Mouse (Mus musculus): ENCODE measurements around the gene Csn2. TPM values are rescaled to one million over a fixed set of nuclear protein-coding genes. Genes with fewer than 3 reads are reported as not detected.

Gene Csn2
- not detected for polyA plus RNA-seq (2017; shearing (Covaris generic))

DNA sequence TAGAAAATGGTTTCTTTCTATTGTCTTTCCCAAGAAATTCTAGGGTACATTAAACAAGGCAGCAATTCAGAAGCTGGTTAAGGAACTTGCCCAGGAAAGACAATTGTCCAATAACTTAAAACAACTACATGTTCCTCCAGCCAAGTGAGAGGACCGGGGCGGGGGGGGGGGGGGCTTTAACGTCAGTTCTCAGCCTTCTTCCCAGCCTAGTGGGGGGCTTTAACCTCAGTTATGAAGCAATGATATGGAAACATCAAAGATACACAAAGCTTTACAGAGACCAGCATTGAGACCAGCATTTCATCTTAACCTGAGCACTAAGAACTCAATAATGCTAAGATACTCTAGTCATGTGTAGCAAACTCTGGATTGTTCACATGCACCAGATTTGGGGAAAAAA is at the start of gene Csn2:
Csn2 (minus strand) TSS at position 101 of the 400 bp plus-strand sequence.
- no peak for ATAC-seq

DNA sequence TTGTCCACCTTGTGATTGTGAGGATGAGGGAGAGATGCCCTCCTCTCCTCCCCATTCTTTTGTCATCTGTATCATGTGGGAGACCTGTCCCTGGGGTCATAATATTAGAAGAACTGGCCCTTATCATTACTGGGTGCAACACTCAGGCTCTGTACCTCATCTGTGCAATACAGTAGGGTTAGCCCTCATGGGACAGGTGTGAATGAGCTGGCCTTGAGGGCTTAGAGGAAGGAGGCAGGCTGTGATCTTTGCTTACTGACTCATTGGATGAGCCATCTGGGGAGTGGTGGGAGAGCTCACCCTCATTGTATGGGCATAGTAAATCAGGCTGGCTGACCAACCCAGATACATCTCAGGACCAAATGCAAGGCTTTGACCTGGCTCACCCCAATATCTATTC is 35.4 kb upstream of the Csn2 start:
- ATAC-seq = no peak

DNA sequence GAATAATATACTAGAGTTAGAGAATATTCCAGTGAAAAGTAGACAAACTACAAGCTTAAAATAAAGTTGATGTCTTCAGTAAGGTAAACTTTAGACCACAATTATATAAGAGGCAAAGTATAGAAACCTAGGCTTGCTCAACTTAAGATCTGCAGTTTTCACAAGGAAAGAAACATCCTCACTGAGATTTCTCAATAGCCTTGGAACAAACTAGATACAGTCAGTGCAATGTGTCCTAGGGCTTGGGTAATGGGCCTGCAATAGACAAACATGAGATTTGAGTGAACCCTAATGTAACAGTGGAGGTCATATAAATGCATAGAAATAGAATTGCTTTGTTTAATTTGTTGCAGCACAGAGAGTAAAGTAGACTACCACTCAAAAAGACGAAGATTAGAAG is 6.5 kb upstream of the Csn2 start:
- no peak for ATAC-seq

DNA sequence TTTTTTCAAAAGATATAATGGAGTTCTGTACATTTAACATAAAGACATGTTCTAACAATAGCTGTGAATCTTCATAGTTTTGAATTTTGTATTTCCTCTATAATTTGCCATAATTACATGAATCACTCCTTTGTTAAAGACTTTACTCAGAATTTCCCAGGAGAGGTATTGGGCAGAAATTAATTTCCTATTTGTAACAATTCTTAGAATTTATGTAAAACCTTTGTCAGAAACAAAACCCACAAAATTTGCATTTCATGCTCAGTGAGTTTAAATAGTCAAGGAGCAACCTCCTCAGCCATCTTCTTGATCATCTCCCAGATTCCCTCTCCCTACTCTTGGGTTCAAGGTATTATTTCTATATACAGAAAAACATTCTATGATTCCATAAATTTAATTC is 33.5 kb downstream of the Csn2 start, which contains the start of gene Csn1s1:
Csn1s1 (plus strand) TSS at position 301 of the 400 bp plus-strand sequence.
- no peak for ATAC-seq

DNA sequence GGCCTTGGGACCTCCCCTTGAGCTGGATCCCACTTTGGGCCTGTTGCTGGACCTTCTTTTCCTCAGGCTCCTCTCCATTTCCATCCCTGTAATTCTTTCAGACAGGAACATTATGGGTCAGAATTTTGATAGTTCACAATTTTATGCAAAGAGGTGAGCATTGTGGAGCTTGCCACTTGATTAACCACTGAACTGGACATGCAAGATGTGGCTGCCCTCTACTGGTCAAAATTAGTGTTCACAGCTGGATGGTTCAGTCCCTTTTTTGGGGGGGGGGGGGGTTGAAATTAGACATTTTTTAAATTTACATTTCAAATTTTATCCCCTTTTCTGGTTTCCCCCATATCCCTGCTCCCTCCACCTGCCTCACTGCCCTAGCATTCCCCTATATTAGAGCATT is 56.6 kb downstream of the Csn2 start:
- no peak for ATAC-seq

Other genes starting within 250 kb of the Csn2 start
- gene Ugt2a2, start 217.4 kb downstream of the Csn2 start, polyA plus RNA-seq (2017; shearing (Covaris generic)) = not detected
- not detected for gene Gm43638, start 212.8 kb downstream of the Csn2 start, polyA plus RNA-seq (2017; shearing (Covaris generic))
- gene Ugt2a1, start 208.8 kb downstream of the Csn2 start, polyA plus RNA-seq (2017; shearing (Covaris generic)) = not detected
- not detected for gene Sult1b1, start 161.4 kb downstream of the Csn2 start, polyA plus RNA-seq (2017; shearing (Covaris generic))
- under 1 TPM in 1 of 2 experiments, not detected in 1; 0.13 TPM for gene Sult1d1, start 130.6 kb downstream of the Csn2 start, polyA plus RNA-seq (2017; shearing (Covaris generic))
- not detected for gene Sult1e1, start 108.0 kb downstream of the Csn2 start, polyA plus RNA-seq (2017; shearing (Covaris generic))
- gene Csn1s1, start 33.4 kb downstream of the Csn2 start, polyA plus RNA-seq (2017; shearing (Covaris generic)) = not detected
- not detected for gene Csn1s2a, start 74.9 kb upstream of the Csn2 start, polyA plus RNA-seq (2017; shearing (Covaris generic))
- under 1 TPM in 1 of 2 experiments, not detected in 1; 0.26 TPM for gene Csn1s2b, start 108.5 kb upstream of the Csn2 start, polyA plus RNA-seq (2017; shearing (Covaris generic))
- not detected for gene Prr27, start 126.1 kb upstream of the Csn2 start, polyA plus RNA-seq (2017; shearing (Covaris generic))
- gene Odam, start 185.4 kb upstream of the Csn2 start, polyA plus RNA-seq (2017; shearing (Covaris generic)) = not detected
- gene Csn3, start 225.9 kb upstream of the Csn2 start, polyA plus RNA-seq (2017; shearing (Covaris generic)) = not detected

Data from activated CD4-positive, CD25-positive, alpha-beta regulatory T cell, adult 4 months (primary cell).